ENCODE assay signal across 22 mouse cellular contexts in genomic region chr4:70245706-70246105, GRCm38 (mm10).
"Had no signal": no experiment of that assay in that cellular context is flagged by ENCODE, and none has a peak within 500 bp of the region (broad histone marks: within the 10 kb centered on the region; RNA-seq: fewer than 3 reads in every experiment).

No protein-coding gene starts in this region.

- H3K4me1 ChIP-seq: limb, embryonic 15.5 days; midbrain, embryonic 12.5 days; midbrain, embryonic 15.5 days; neural tube, embryonic 12.5 days; neural tube, embryonic 15.5 days had no signal

- DNase-seq: kidney, postnatal 14 days; kidney, postnatal 4 days; left cerebral cortex, postnatal 4 days; liver, postnatal 0 days; lung, embryonic 14.5 days; right cerebral cortex, adult 18-20 months; right cerebral cortex, postnatal 14 days; right cerebral cortex, postnatal 4 days; thymus, adult 2 months; thymus, postnatal 14 days; thymus, postnatal 4 days had no signal

- H3K9ac ChIP-seq: limb, embryonic 12.5 days; limb, embryonic 15.5 days; liver, embryonic 14.5 days; liver, postnatal 0 days; lung, embryonic 14.5 days; midbrain, embryonic 12.5 days; midbrain, embryonic 15.5 days; neural tube, embryonic 12.5 days; neural tube, embryonic 15.5 days had no signal

- H3K4me3 ChIP-seq: limb, embryonic 12.5 days; limb, embryonic 15.5 days; midbrain, embryonic 12.5 days; midbrain, embryonic 15.5 days; neural tube, embryonic 12.5 days; neural tube, embryonic 15.5 days had no signal

- H3K4me2 ChIP-seq: limb, embryonic 12.5 days; limb, embryonic 15.5 days; liver, embryonic 11.5 days; lung, embryonic 14.5 days; midbrain, embryonic 12.5 days; midbrain, embryonic 15.5 days; neural tube, embryonic 12.5 days; neural tube, embryonic 15.5 days had no signal

- H3K27ac ChIP-seq: limb, embryonic 12.5 days; limb, embryonic 15.5 days; liver, embryonic 14.5 days; macrophage; midbrain, embryonic 12.5 days; midbrain, embryonic 15.5 days; neural tube, embryonic 12.5 days; neural tube, embryonic 15.5 days; stomach, postnatal 0 days had no signal

- H3K9me3 ChIP-seq: limb, embryonic 12.5 days; limb, embryonic 15.5 days; midbrain, embryonic 12.5 days; midbrain, embryonic 15.5 days; neural tube, embryonic 12.5 days; neural tube, embryonic 15.5 days had no signal

- H3K27me3 ChIP-seq: limb, embryonic 12.5 days; limb, embryonic 15.5 days; midbrain, embryonic 12.5 days; midbrain, embryonic 15.5 days; neural tube, embryonic 12.5 days; neural tube, embryonic 15.5 days had no signal

- ATAC-seq: liver, postnatal 0 days; lung, postnatal 0 days; midbrain, embryonic 15.5 days had no signal
